Comparison of ENCODE assay signal across 19 mouse cellular contexts in the genomic region with DNA sequence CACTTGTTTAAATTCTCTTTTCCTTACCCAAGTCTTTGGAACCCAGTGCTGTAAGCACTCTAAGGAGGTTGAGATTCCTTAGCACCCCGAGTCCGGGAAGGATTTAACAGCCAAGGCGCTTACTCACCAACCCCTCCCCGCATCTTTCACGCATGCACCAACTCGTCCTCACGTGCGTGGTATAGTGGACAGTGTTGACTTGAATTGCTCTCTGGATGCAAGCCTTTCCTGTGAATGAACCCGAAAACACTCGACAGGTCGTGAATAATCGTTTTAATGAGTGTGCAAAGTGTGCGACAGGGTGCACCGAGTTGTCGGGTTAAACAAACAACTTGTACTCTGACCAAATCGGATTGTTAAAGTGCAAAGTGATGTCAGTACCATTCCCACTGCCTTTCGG. TPM values are rescaled to one million over a fixed set of nuclear protein-coding genes. Genes with fewer than 3 reads are reported as not detected.
DNase-seq lines count a peak whose midpoint lies in the region; ATAC-seq and TF ChIP-seq lines count a peak whose summit lies in the region.
"Had no signal": no experiment of that assay in that cellular context is flagged by ENCODE, and none has a peak within 500 bp of the region (broad histone marks: within the 10 kb centered on the region; RNA-seq: fewer than 3 reads in every experiment).

No protein-coding gene starts in this region.

- H3K4me3 ChIP-seq in hindbrain, embryonic 11.5 days (ENCODE audit: low read depth, low read length): no peak overlapping the region
- H3K4me3 ChIP-seq in hindbrain, embryonic 13.5 days: no peak overlapping the region
- no peak overlapping the region for H3K4me3 ChIP-seq in midbrain, embryonic 11.5 days (ENCODE audit: low read depth, low read length)
- H3K4me3 ChIP-seq in midbrain, embryonic 13.5 days (replicated peaks): no peak overlapping the region
- H3K4me3 ChIP-seq in embryonic facial prominence, embryonic 11.5 days (ENCODE audit: low read depth, low read length): no peak overlapping the region
- peak overlapping the region; percentile 38 for H3K4me3 ChIP-seq in olfactory bulb, adult 2 months (ENCODE audit: insufficient read depth, low read depth, low read length)
- H3K4me3 ChIP-seq in liver, embryonic 12.5 days: no peak overlapping the region
- H3K4me3 ChIP-seq: heart, embryonic 12.5 days; hindbrain, embryonic 12.5 days; limb, embryonic 13.5 days; stomach, embryonic 15.5 days had no signal

- WGBS in hindbrain, embryonic 11.5 days: under 1% methylated on average over 17 of the region's 17 CpGs
- under 1% methylated on average over 17 of the region's 17 CpGs for WGBS in hindbrain, embryonic 13.5 days
- WGBS in midbrain, embryonic 11.5 days: under 1% methylated on average over 17 of the region's 17 CpGs
- WGBS in midbrain, embryonic 13.5 days: under 1% methylated on average over 17 of the region's 17 CpGs
- WGBS in embryonic facial prominence, embryonic 11.5 days: under 1% methylated on average over 17 of the region's 17 CpGs
- WGBS in olfactory bulb, adult 2 months: 24% methylated on average over 17 of the region's 17 CpGs
- 3% methylated on average over 17 of the region's 17 CpGs for WGBS in liver, embryonic 12.5 days (ENCODE audit: insufficient replicate concordance)

- H3K27me3 ChIP-seq in hindbrain, embryonic 11.5 days (ENCODE audit: control insufficient read depth, insufficient read depth, low read length): peaks cover 66% of the 10 kb centered on the region
- peaks cover 82% of the 10 kb centered on the region for H3K27me3 ChIP-seq in hindbrain, embryonic 13.5 days
- H3K27me3 ChIP-seq in midbrain, embryonic 11.5 days (ENCODE audit: control insufficient read depth, insufficient read depth, low read length): peaks cover 80% of the 10 kb centered on the region
- peaks cover 83% of the 10 kb centered on the region for H3K27me3 ChIP-seq in midbrain, embryonic 13.5 days
- peaks cover 31% of the 10 kb centered on the region for H3K27me3 ChIP-seq in embryonic facial prominence, embryonic 11.5 days (ENCODE audit: control insufficient read depth, insufficient read depth, low read length)
- H3K27me3 ChIP-seq in liver, embryonic 12.5 days (replicated peaks): peaks cover 65% of the 10 kb centered on the region

- DNase-seq in hindbrain, embryonic 11.5 days (ENCODE audit: low spot score): peak; percentile 60
- DNase-seq in midbrain, embryonic 11.5 days (ENCODE audit: low spot score, missing footprints): peak; percentile 92
- DNase-seq in embryonic facial prominence, embryonic 11.5 days (ENCODE audit: low spot score): peak; percentile 38
- no peak for DNase-seq in ovary, postnatal 36 days (ENCODE audit: low spot score)
- DNase-seq: cerebellum, adult 8-10 months; kidney, postnatal 36 days; liver, postnatal 0 days; lung, postnatal 36 days; thymus, postnatal 25 days had no signal

- no peak overlapping the region for H3K4me2 ChIP-seq in hindbrain, embryonic 11.5 days (replicated peaks; ENCODE audit: low read depth, low read length)
- no peak overlapping the region for H3K4me2 ChIP-seq in hindbrain, embryonic 13.5 days
- no peak overlapping the region for H3K4me2 ChIP-seq in midbrain, embryonic 11.5 days
- no peak overlapping the region for H3K4me2 ChIP-seq in midbrain, embryonic 13.5 days (replicated peaks)
- no peak overlapping the region for H3K4me2 ChIP-seq in embryonic facial prominence, embryonic 11.5 days (ENCODE audit: low read depth, low read length)
- H3K4me2 ChIP-seq in liver, embryonic 12.5 days: no peak overlapping the region
- H3K4me2 ChIP-seq: heart, embryonic 12.5 days; hindbrain, embryonic 12.5 days; limb, embryonic 13.5 days; stomach, embryonic 15.5 days had no signal

- no peak overlapping the region for H3K27ac ChIP-seq in hindbrain, embryonic 11.5 days (ENCODE audit: low read depth, low read length)
- no peak overlapping the region for H3K27ac ChIP-seq in hindbrain, embryonic 13.5 days
- no peak overlapping the region for H3K27ac ChIP-seq in midbrain, embryonic 11.5 days (ENCODE audit: low read depth, low read length)
- no peak overlapping the region for H3K27ac ChIP-seq in midbrain, embryonic 13.5 days
- no peak overlapping the region for H3K27ac ChIP-seq in embryonic facial prominence, embryonic 11.5 days (replicated peaks; ENCODE audit: low read depth, low read length)
- peak overlapping the region; percentile 66 for H3K27ac ChIP-seq in olfactory bulb, adult 2 months (ENCODE audit: insufficient read depth, low read depth, low read length)
- H3K27ac ChIP-seq in liver, embryonic 12.5 days: no peak overlapping the region
- H3K27ac ChIP-seq: hindbrain, embryonic 12.5 days; limb, embryonic 13.5 days; stomach, embryonic 15.5 days had no signal

- ATAC-seq in hindbrain, embryonic 11.5 days (ENCODE audit: low FRiP score): no peak
- no peak for ATAC-seq in hindbrain, embryonic 13.5 days (ENCODE audit: low FRiP score)
- no peak for ATAC-seq in midbrain, embryonic 11.5 days (ENCODE audit: low FRiP score)
- no peak for ATAC-seq in midbrain, embryonic 13.5 days
- no peak for ATAC-seq in embryonic facial prominence, embryonic 11.5 days (replicated peaks; ENCODE audit: insufficient number of reproducible peaks, low FRiP score, low TSS enrichment, low read depth)
- ATAC-seq in liver, embryonic 12.5 days: no peak
- ATAC-seq: intestine, postnatal 0 days; liver, postnatal 0 days had no signal

- H3K4me1 ChIP-seq in hindbrain, embryonic 11.5 days (replicated peaks; ENCODE audit: control insufficient read depth, insufficient read depth, low read length): peaks cover 5% of the 10 kb centered on the region
- peaks cover 6% of the 10 kb centered on the region for H3K4me1 ChIP-seq in hindbrain, embryonic 13.5 days (replicated peaks)
- no peaks in the 10 kb centered on the region for H3K4me1 ChIP-seq in midbrain, embryonic 11.5 days (ENCODE audit: control insufficient read depth, insufficient read depth, low read length)
- H3K4me1 ChIP-seq in midbrain, embryonic 13.5 days (replicated peaks): peaks cover 8% of the 10 kb centered on the region; the same call in 1 of the 2 replicates
- H3K4me1 ChIP-seq in embryonic facial prominence, embryonic 11.5 days (ENCODE audit: control insufficient read depth, insufficient read depth, low read length): peaks cover 2% of the 10 kb centered on the region; the same call in 1 of the 2 replicates
- no peaks in the 10 kb centered on the region for H3K4me1 ChIP-seq in olfactory bulb, adult 2 months (ENCODE audit: control insufficient read depth, insufficient read depth, low read length)
- H3K4me1 ChIP-seq in liver, embryonic 12.5 days: no peaks in the 10 kb centered on the region

- TF ChIP-seq POLR2A in olfactory bulb, adult 2 months (IDR thresholded peaks at IDR 0.05; ENCODE audit: insufficient read depth, low read depth, low read length): no peak

- H3K9ac ChIP-seq in hindbrain, embryonic 11.5 days (ENCODE audit: low read depth, low read length): no peak overlapping the region
- no peak overlapping the region for H3K9ac ChIP-seq in hindbrain, embryonic 13.5 days
- H3K9ac ChIP-seq in midbrain, embryonic 11.5 days (ENCODE audit: low read length): no peak overlapping the region
- H3K9ac ChIP-seq in midbrain, embryonic 13.5 days (replicated peaks): no peak overlapping the region
- H3K9ac ChIP-seq in embryonic facial prominence, embryonic 11.5 days (replicated peaks; ENCODE audit: low read length): no peak overlapping the region
- H3K9ac ChIP-seq in liver, embryonic 12.5 days: no peak overlapping the region
- H3K9ac ChIP-seq: heart, embryonic 12.5 days; hindbrain, embryonic 12.5 days; limb, embryonic 13.5 days; liver, postnatal 0 days; stomach, embryonic 15.5 days had no signal

- no peaks in the 10 kb centered on the region for H3K9me3 ChIP-seq in hindbrain, embryonic 11.5 days (ENCODE audit: control insufficient read depth, low read length)
- H3K9me3 ChIP-seq in hindbrain, embryonic 13.5 days: no peaks in the 10 kb centered on the region
- H3K9me3 ChIP-seq in midbrain, embryonic 11.5 days (ENCODE audit: control insufficient read depth, low read length): no peaks in the 10 kb centered on the region
- H3K9me3 ChIP-seq in midbrain, embryonic 13.5 days: no peaks in the 10 kb centered on the region
- H3K9me3 ChIP-seq in embryonic facial prominence, embryonic 11.5 days (replicated peaks; ENCODE audit: control insufficient read depth, low read length): no peaks in the 10 kb centered on the region
- no peaks in the 10 kb centered on the region for H3K9me3 ChIP-seq in liver, embryonic 12.5 days (replicated peaks)
- H3K9me3 ChIP-seq: heart, embryonic 12.5 days; hindbrain, embryonic 12.5 days; limb, embryonic 13.5 days; stomach, embryonic 15.5 days had no signal

- H3K36me3 ChIP-seq in hindbrain, embryonic 11.5 days (ENCODE audit: control insufficient read depth, insufficient read depth, low read length): no peaks in the 10 kb centered on the region
- H3K36me3 ChIP-seq in hindbrain, embryonic 13.5 days: no peaks in the 10 kb centered on the region
- no peaks in the 10 kb centered on the region for H3K36me3 ChIP-seq in midbrain, embryonic 11.5 days (ENCODE audit: control insufficient read depth, insufficient read depth, low read length)
- H3K36me3 ChIP-seq in midbrain, embryonic 13.5 days: no peaks in the 10 kb centered on the region
- no peaks in the 10 kb centered on the region for H3K36me3 ChIP-seq in embryonic facial prominence, embryonic 11.5 days (replicated peaks; ENCODE audit: control insufficient read depth, insufficient read depth, low read depth, low read length)
- no peaks in the 10 kb centered on the region for H3K36me3 ChIP-seq in liver, embryonic 12.5 days
- H3K36me3 ChIP-seq: heart, embryonic 12.5 days; hindbrain, embryonic 12.5 days; limb, embryonic 13.5 days; stomach, embryonic 15.5 days had no signal

- TF ChIP-seq CTCF in olfactory bulb, adult 2 months (IDR thresholded peaks at IDR 0.05; ENCODE audit: insufficient read depth, low read depth, low read length): no peak

RNA-seq across cellular contexts. Expression of a gene that starts 9.9 kb away (rescaled TPM):
- 0.08 TPM in 1 of 2 replicates, not detected in the other for polyA plus RNA-seq in hindbrain, embryonic 11.5 days (2014; fragmentation: Nextera tagmentation; extraction: Ambion mirVana)
- not detected in 2 replicates for polyA plus RNA-seq in hindbrain, embryonic 13.5 days (2015; fragmentation: Nextera tagmentation; extraction: Ambion mirVana)
- 0.07 TPM in 1 of 2 replicates, not detected in the other for polyA plus RNA-seq in midbrain, embryonic 11.5 days (2014; fragmentation: Nextera tagmentation; extraction: Ambion mirVana)
- polyA plus RNA-seq in midbrain, embryonic 13.5 days (2015; fragmentation: Nextera tagmentation; extraction: Ambion mirVana): 0.15 TPM in 1 of 2 replicates, not detected in the other
- 0.10 TPM in 1 of 2 replicates, not detected in the other for polyA plus RNA-seq in embryonic facial prominence, embryonic 11.5 days (2014; fragmentation: Nextera tagmentation; extraction: Ambion mirVana)
- polyA plus RNA-seq in olfactory bulb, adult 2 months (2012; ENCODE audit: insufficient read depth, insufficient read length, low replicate concordance, missing spikeins): not detected in 2 replicates
- polyA plus RNA-seq in liver, embryonic 12.5 days (2016; fragmentation: Nextera tagmentation; extraction: Ambion mirVana): not detected in 2 replicates
- polyA plus RNA-seq: embryonic facial prominence, embryonic 14.5 days; heart, embryonic 12.5 days; intestine, postnatal 0 days; limb, embryonic 13.5 days; liver, postnatal 0 days; stomach, embryonic 15.5 days had no signal

RNA-seq across cellular contexts. Expression of a gene that starts 12.4 kb away (rescaled TPM):
- 0.39 and 0.49 TPM in 2 replicates for polyA plus RNA-seq in hindbrain, embryonic 11.5 days (2014; fragmentation: Nextera tagmentation; extraction: Ambion mirVana)
- 0.40 and 0.44 TPM in 2 replicates for polyA plus RNA-seq in hindbrain, embryonic 13.5 days (2015; fragmentation: Nextera tagmentation; extraction: Ambion mirVana)
- 0.41 and 0.92 TPM in 2 replicates for polyA plus RNA-seq in midbrain, embryonic 11.5 days (2014; fragmentation: Nextera tagmentation; extraction: Ambion mirVana)
- 0.63 and 6.4 TPM in 2 replicates for polyA plus RNA-seq in midbrain, embryonic 13.5 days (2015; fragmentation: Nextera tagmentation; extraction: Ambion mirVana)
- polyA plus RNA-seq in embryonic facial prominence, embryonic 11.5 days (2014; fragmentation: Nextera tagmentation; extraction: Ambion mirVana): 3.7 and 5.0 TPM in 2 replicates
- 104 TPM in 1 of 2 replicates, not detected in the other for polyA plus RNA-seq in olfactory bulb, adult 2 months (2012; ENCODE audit: insufficient read depth, insufficient read length, low replicate concordance, missing spikeins)
- 0.06 TPM in 1 of 2 replicates, not detected in the other for polyA plus RNA-seq in liver, embryonic 12.5 days (2016; fragmentation: Nextera tagmentation; extraction: Ambion mirVana)
- polyA plus RNA-seq: intestine, postnatal 0 days; limb, embryonic 13.5 days; liver, postnatal 0 days had no signal
